ENCODE assay signal across 35 mouse cellular contexts in genomic region chr9:22092746-22093145, GRCm38 (mm10). TPM values are rescaled to one million over a fixed set of nuclear protein-coding genes. Genes with fewer than 3 reads are reported as not detected.
"Had no signal": no experiment of that assay in that cellular context is flagged by ENCODE, and none has a peak within 500 bp of the region (broad histone marks: within the 10 kb centered on the region; RNA-seq: fewer than 3 reads in every experiment).

No protein-coding gene starts in this region.

- H3K4me1 ChIP-seq: embryonic facial prominence, embryonic 10.5 days; embryonic facial prominence, embryonic 12.5 days; embryonic facial prominence, embryonic 13.5 days; embryonic facial prominence, embryonic 15.5 days had no signal

- H3K27ac ChIP-seq: embryonic facial prominence, embryonic 10.5 days; embryonic facial prominence, embryonic 12.5 days; embryonic facial prominence, embryonic 13.5 days; embryonic facial prominence, embryonic 15.5 days; forebrain, embryonic 10.5 days; forebrain, embryonic 12.5 days; forebrain, embryonic 13.5 days; forebrain, embryonic 15.5 days; gastrocnemius, adult 2 months; heart, adult 2 months had no signal

- H3K4me2 ChIP-seq: embryonic facial prominence, embryonic 12.5 days; embryonic facial prominence, embryonic 13.5 days; embryonic facial prominence, embryonic 15.5 days; forebrain, embryonic 12.5 days; forebrain, embryonic 13.5 days; forebrain, embryonic 15.5 days had no signal

- DNase-seq: cerebellum, adult 9-10 months; cerebellum, adult 9-11 months; cerebellum, postnatal 10 days; cerebellum, postnatal 14 days; cerebellum, postnatal 25 days; cerebellum, postnatal 36 days; embryo, embryonic 11 days; forebrain, postnatal 0 days; gastrocnemius, adult 2 months; gastrocnemius, postnatal 10 days; gastrocnemius, postnatal 14 days; gastrocnemius, postnatal 25 days; gastrocnemius, postnatal 36 days; heart, adult 11 months; heart, adult 18-20 months; heart, adult 2 months had no signal

- ATAC-seq: forebrain, embryonic 13.5 days; forebrain, embryonic 14.5 days; forebrain, embryonic 15.5 days; forebrain, embryonic 16.5 days; forebrain, postnatal 0 days had no signal

- H3K9me3 ChIP-seq: embryonic facial prominence, embryonic 10.5 days; embryonic facial prominence, embryonic 12.5 days; embryonic facial prominence, embryonic 13.5 days; embryonic facial prominence, embryonic 15.5 days; forebrain, embryonic 10.5 days; forebrain, embryonic 12.5 days; forebrain, embryonic 13.5 days; forebrain, embryonic 15.5 days had no signal

- H3K27me3 ChIP-seq: embryonic facial prominence, embryonic 12.5 days; forebrain, embryonic 15.5 days had no signal

- H3K36me3 ChIP-seq: embryonic facial prominence, embryonic 10.5 days; embryonic facial prominence, embryonic 12.5 days; embryonic facial prominence, embryonic 13.5 days; embryonic facial prominence, embryonic 15.5 days; forebrain, embryonic 10.5 days; forebrain, embryonic 12.5 days; forebrain, embryonic 15.5 days had no signal

- H3K9ac ChIP-seq: embryonic facial prominence, embryonic 12.5 days; embryonic facial prominence, embryonic 13.5 days; embryonic facial prominence, embryonic 15.5 days; forebrain, embryonic 12.5 days; forebrain, embryonic 13.5 days; forebrain, embryonic 15.5 days; forebrain, postnatal 0 days had no signal

- H3K4me3 ChIP-seq: embryonic facial prominence, embryonic 10.5 days; embryonic facial prominence, embryonic 12.5 days; embryonic facial prominence, embryonic 13.5 days; embryonic facial prominence, embryonic 15.5 days; erythroblast, embryonic 14.5 days; forebrain, embryonic 10.5 days; forebrain, embryonic 12.5 days; forebrain, embryonic 13.5 days; forebrain, embryonic 15.5 days; gastrocnemius, adult 2 months; heart, adult 2 months had no signal

RNA-seq across cellular contexts. Expression of gene Cnn1, which starts 6.3 kb away (rescaled TPM):
- total RNA-seq: common myeloid progenitor, adult 5-6 weeks; granulocyte monocyte progenitor cell, adult 5-6 weeks had no signal
- polyA plus RNA-seq: erythroblast, embryonic 14.5 days had no signal

RNA-seq across cellular contexts. Expression of gene Gm49318, which starts 21.7 kb away (rescaled TPM):
- total RNA-seq: common myeloid progenitor, adult 5-6 weeks; forebrain, postnatal 0 days; gastrocnemius, adult 18-20 months; gastrocnemius, adult 2 months; gastrocnemius, adult 8-10 months; gastrocnemius, postnatal 10 days; gastrocnemius, postnatal 14 days; gastrocnemius, postnatal 25 days; gastrocnemius, postnatal 36 days; granulocyte monocyte progenitor cell, adult 5-6 weeks had no signal
- polyA plus RNA-seq: embryonic facial prominence, embryonic 10.5 days; embryonic facial prominence, embryonic 11.5 days; embryonic facial prominence, embryonic 12.5 days; embryonic facial prominence, embryonic 13.5 days; embryonic facial prominence, embryonic 14.5 days; embryonic facial prominence, embryonic 15.5 days; erythroblast, embryonic 14.5 days; forebrain, embryonic 10.5 days; forebrain, embryonic 11.5 days; forebrain, embryonic 12.5 days; forebrain, embryonic 13.5 days; forebrain, embryonic 14.5 days; forebrain, embryonic 15.5 days; forebrain, embryonic 16.5 days; forebrain, postnatal 0 days; gonadal fat pad, adult 2 months; heart, adult 2 months had no signal
